Mouse (Mus musculus): Measurements from ENCODE around the gene Tcf21. TPM values are rescaled to one million over a fixed set of nuclear protein-coding genes. Genes with fewer than 3 reads are reported as not detected.

Gene Tcf21
- polyA plus RNA-seq (2012; rRNA removed): 11.2 and 12.4 TPM in 2 replicates

DNA sequence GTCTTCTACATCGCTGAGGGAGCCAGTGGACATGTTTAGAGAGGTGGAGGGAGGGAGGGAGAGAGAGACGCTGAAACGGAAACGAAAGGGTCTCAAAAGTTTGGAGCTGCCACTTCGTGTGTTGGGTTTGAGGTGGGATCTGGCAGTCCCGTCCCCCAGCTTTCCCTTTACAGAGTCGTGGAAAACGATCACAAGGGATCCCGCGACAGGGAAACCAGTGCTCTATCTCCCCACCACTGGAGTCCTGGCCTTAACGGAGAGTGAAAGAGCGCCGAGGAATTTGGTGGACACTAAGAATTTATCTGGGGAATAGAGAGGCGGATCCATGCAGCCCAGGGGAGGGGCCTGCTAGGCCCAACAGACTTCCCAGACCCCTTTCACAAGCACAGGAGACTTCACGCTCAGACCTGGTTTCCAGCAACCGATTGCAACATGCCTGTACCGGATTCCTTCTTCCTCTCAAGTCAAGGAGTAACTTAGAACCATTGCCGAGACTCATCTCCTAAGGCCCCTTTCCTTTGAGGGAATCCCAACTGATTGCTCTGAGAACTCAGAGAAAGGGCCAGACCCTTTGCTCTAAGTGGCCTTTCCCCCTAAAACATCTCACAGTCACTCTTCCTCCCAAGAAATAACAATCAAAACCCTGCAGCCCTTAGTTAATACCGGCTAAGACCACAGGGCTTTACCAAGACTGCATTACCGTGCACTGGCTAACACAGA, at the start of gene Tcf21:
TSS of gene Tcf21 (minus strand) at position 304 of the 720 bp plus-strand sequence.
- peak within 1 kb of the TSS; percentile 31 for H3K4me3 ChIP-seq (ENCODE audit: control insufficient read depth, low read depth, low read length)
- peaks cover 5% of the 10 kb centered on the region; the same call in 1 of the 2 replicates for H3K4me1 ChIP-seq (ENCODE audit: control insufficient read depth, insufficient read depth, low read length)
- no peaks in the 10 kb centered on the region for H3K36me3 ChIP-seq (ENCODE audit: control insufficient read depth, insufficient read depth, low read length)
- TF ChIP-seq CTCF (IDR thresholded peaks at IDR 0.05; ENCODE audit: control insufficient read depth, insufficient read depth, insufficient replicate concordance, low read depth, low read length) (no peak), POLR2A (IDR thresholded peaks at IDR 0.05; ENCODE audit: control insufficient read depth, low read depth, low read length) (peak; percentile 49; the same call in 1 of the 2 replicates)
- peak within 1 kb of the TSS; percentile 29 for H3K27ac ChIP-seq (ENCODE audit: control insufficient read depth, insufficient read depth, low read depth, low read length)
- no peaks in the 10 kb centered on the region; the same call in none of the 2 replicates for H3K27me3 ChIP-seq (ENCODE audit: control insufficient read depth, insufficient read depth, low read length)

DNA sequence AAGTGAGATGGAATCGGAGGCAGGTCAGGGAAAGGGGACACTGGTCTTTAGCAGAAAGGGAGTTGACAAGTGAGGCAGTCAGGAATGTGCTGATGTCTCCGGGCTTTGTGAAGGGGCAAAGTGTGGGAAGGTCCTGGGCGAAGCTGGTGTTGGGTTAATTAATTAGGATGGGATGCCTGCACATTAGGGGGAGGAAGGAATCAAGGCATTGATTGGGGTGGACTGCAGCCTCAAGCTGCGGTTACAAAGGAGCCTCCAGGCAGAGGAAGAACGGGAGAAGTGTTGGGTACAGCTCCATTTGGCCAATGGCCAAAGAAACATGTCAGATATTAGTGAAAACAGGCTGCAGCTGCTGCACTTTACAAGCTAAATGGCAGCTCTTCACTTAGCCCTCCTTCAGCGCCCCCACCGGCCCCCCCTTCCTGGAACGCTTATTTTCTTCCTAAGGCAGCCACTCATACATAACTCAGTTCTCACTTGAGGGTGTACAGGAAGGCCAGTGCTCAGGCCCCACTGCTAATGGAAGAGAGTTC, 48.5 kb upstream of the Tcf21 start:
- H3K36me3 ChIP-seq (ENCODE audit: control insufficient read depth, insufficient read depth, low read length): no peaks in the 10 kb centered on the region
- H3K27me3 ChIP-seq (ENCODE audit: control insufficient read depth, insufficient read depth, low read length): no peaks in the 10 kb centered on the region
- no peaks in the 10 kb centered on the region for H3K4me1 ChIP-seq (ENCODE audit: control insufficient read depth, insufficient read depth, low read length)
- H3K4me3 ChIP-seq (ENCODE audit: control insufficient read depth, low read depth, low read length): no peak overlapping the region
- TF ChIP-seq POLR2A (IDR thresholded peaks at IDR 0.05; ENCODE audit: control insufficient read depth, low read depth, low read length) (no peak), CTCF (IDR thresholded peaks at IDR 0.05; ENCODE audit: control insufficient read depth, insufficient read depth, insufficient replicate concordance, low read depth, low read length) (no peak)
- no peak overlapping the region for H3K27ac ChIP-seq (ENCODE audit: control insufficient read depth, insufficient read depth, low read depth, low read length)

DNA sequence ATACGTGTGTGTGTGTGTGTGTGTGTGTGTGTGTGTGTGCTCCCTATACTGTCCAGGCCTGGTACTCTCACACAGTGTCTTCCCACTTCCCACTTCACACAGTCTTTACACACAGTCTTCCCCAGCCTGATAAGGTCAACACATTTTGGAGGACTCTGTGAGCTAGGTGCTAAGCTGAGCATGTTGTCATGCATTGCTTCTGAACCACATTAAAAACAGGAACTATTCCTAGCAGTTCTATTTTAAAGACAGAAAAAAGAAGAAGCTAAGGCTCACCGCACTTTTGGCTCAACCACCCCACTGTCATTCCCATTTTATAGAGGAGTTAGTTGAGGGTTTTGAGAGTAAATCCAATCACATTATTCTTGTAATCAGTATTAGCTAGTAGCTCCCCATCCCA, 47.2 kb upstream of the Tcf21 start:
- TF ChIP-seq CTCF (IDR thresholded peaks at IDR 0.05; ENCODE audit: control insufficient read depth, insufficient read depth, insufficient replicate concordance, low read depth, low read length) (no peak), POLR2A (IDR thresholded peaks at IDR 0.05; ENCODE audit: control insufficient read depth, low read depth, low read length) (no peak)

DNA sequence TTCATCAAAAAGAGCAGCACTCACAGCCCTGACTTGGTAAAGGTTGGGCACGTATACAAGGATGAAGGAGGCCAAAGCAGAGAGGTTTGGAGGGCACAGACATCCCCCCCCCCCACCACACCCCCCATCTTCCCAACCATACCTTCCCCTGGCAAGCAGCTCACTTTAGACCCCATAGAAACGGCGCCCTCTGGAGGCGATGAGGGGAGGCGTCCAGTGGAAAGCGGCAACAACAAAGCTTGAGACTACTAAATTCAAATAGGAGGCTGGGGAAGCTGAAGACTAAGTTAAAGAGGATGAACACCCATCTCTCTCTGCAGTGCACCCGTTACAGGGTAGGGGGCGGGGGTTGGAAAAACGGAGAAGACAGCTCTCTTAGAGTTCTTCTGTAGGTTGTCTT, 38.1 kb upstream of the Tcf21 start:
- no peaks in the 10 kb centered on the region for H3K27me3 ChIP-seq (ENCODE audit: control insufficient read depth, insufficient read depth, low read length)
- no peak overlapping the region for H3K27ac ChIP-seq (ENCODE audit: control insufficient read depth, insufficient read depth, low read depth, low read length)
- peaks cover 6% of the 10 kb centered on the region for H3K4me1 ChIP-seq (ENCODE audit: control insufficient read depth, insufficient read depth, low read length)
- TF ChIP-seq CTCF (IDR thresholded peaks at IDR 0.05; ENCODE audit: control insufficient read depth, insufficient read depth, insufficient replicate concordance, low read depth, low read length) (peak; percentile 63; the same call in 1 of the 2 replicates), POLR2A (IDR thresholded peaks at IDR 0.05; ENCODE audit: control insufficient read depth, low read depth, low read length) (no peak)
- no peak overlapping the region for H3K4me3 ChIP-seq (ENCODE audit: control insufficient read depth, low read depth, low read length)
- no peaks in the 10 kb centered on the region for H3K36me3 ChIP-seq (ENCODE audit: control insufficient read depth, insufficient read depth, low read length)

More for the DNA sequence above, 47.2 kb upstream of the Tcf21 start:
- H3K4me1 ChIP-seq (ENCODE audit: control insufficient read depth, insufficient read depth, low read length): no peaks in the 10 kb centered on the region
- no peaks in the 10 kb centered on the region for H3K27me3 ChIP-seq (ENCODE audit: control insufficient read depth, insufficient read depth, low read length)
- H3K4me3 ChIP-seq (ENCODE audit: control insufficient read depth, low read depth, low read length): no peak overlapping the region
- H3K36me3 ChIP-seq (ENCODE audit: control insufficient read depth, insufficient read depth, low read length): no peaks in the 10 kb centered on the region
- no peak overlapping the region for H3K27ac ChIP-seq (ENCODE audit: control insufficient read depth, insufficient read depth, low read depth, low read length)

DNA sequence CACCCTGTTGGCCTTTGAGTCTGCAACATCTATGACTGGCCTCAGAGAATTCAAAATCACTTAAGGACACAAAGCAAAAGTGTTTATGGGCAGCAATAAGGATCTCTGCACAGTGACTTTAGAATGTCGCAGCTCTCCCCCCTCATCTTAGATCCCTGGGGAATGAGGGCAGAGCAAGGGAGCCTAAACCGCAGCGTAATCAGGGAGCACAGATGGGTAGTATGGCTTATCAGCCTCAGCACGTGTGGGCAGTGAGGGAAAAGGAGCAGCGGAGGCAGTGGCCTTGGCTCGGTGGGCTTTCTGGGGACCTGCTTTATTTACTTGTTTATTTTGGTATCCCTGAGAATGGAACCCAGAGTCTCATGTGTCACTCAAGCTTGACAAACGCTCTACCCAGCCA, 34.4 kb upstream of the Tcf21 start:
- peaks cover 6% of the 10 kb centered on the region for H3K4me1 ChIP-seq (ENCODE audit: control insufficient read depth, insufficient read depth, low read length)
- no peaks in the 10 kb centered on the region for H3K36me3 ChIP-seq (ENCODE audit: control insufficient read depth, insufficient read depth, low read length)
- H3K27ac ChIP-seq (ENCODE audit: control insufficient read depth, insufficient read depth, low read depth, low read length): no peak overlapping the region
- H3K27me3 ChIP-seq (ENCODE audit: control insufficient read depth, insufficient read depth, low read length): no peaks in the 10 kb centered on the region
- TF ChIP-seq POLR2A (IDR thresholded peaks at IDR 0.05; ENCODE audit: control insufficient read depth, low read depth, low read length): no peak
- TF ChIP-seq CTCF (IDR thresholded peaks at IDR 0.05; ENCODE audit: control insufficient read depth, insufficient read depth, insufficient replicate concordance, low read depth, low read length): no peak
- no peak overlapping the region for H3K4me3 ChIP-seq (ENCODE audit: control insufficient read depth, low read depth, low read length)

DNA sequence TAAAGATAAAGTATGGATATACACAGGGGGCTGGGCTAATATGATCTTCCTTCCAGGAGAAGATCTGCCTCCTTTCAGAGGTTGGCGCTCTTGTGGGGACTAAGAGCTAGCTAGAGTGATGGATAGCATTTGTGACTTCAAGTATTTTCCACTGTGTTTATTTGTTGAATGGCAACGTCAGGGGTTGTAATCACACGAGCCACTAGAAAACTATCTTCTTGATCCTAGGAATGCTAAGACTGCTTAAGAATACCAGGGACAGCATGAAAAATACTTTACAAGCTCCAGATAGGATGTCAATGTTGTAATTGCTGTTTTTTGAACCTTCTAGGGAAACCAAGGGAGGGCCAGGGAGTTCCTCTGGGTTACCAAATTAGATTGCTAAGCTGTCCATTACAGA, 25.4 kb upstream of the Tcf21 start:
- no peaks in the 10 kb centered on the region for H3K27me3 ChIP-seq (ENCODE audit: control insufficient read depth, insufficient read depth, low read length)
- no peak overlapping the region for H3K4me3 ChIP-seq (ENCODE audit: control insufficient read depth, low read depth, low read length)
- H3K36me3 ChIP-seq (ENCODE audit: control insufficient read depth, insufficient read depth, low read length): no peaks in the 10 kb centered on the region
- peaks cover 5% of the 10 kb centered on the region for H3K4me1 ChIP-seq (ENCODE audit: control insufficient read depth, insufficient read depth, low read length)
- no peak overlapping the region for H3K27ac ChIP-seq (ENCODE audit: control insufficient read depth, insufficient read depth, low read depth, low read length)
- TF ChIP-seq CTCF (IDR thresholded peaks at IDR 0.05; ENCODE audit: control insufficient read depth, insufficient read depth, insufficient replicate concordance, low read depth, low read length) (no peak), POLR2A (IDR thresholded peaks at IDR 0.05; ENCODE audit: control insufficient read depth, low read depth, low read length) (no peak)

DNA sequence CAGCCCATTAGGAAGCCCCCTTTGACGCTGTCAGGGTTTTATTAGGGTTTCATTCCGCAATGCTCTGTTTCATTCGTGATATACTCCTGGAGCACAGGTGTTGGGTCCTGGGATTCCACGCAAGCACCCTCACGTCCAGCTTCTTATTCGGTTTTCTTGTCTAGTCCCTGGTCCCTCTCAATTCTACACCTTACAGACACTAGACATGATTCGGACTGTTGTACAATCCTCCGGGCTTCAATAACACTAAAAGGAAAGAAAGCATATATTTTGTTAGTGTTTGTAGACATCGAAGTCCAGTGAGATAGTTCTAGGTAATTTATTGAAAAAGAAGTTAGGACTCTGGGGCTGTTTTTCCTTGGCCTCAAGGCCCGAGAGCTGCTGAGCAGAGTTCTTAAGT, 24.8 kb upstream of the Tcf21 start:
- Histone ChIP-seq H3K36me3 (ENCODE audit: control insufficient read depth, insufficient read depth, low read length) (no peaks in the 10 kb centered on the region), H3K4me3 (ENCODE audit: control insufficient read depth, low read depth, low read length) (no peak overlapping the region), H3K27ac (ENCODE audit: control insufficient read depth, insufficient read depth, low read depth, low read length) (no peak overlapping the region), H3K27me3 (ENCODE audit: control insufficient read depth, insufficient read depth, low read length) (no peaks in the 10 kb centered on the region), H3K4me1 (ENCODE audit: control insufficient read depth, insufficient read depth, low read length) (peaks cover 5% of the 10 kb centered on the region)
- TF ChIP-seq POLR2A (IDR thresholded peaks at IDR 0.05; ENCODE audit: control insufficient read depth, low read depth, low read length): no peak
- no peak for TF ChIP-seq CTCF (IDR thresholded peaks at IDR 0.05; ENCODE audit: control insufficient read depth, insufficient read depth, insufficient replicate concordance, low read depth, low read length)
